Mouse (Mus musculus): ENCODE data around the gene Rem2. TPM values are rescaled to one million over a fixed set of nuclear protein-coding genes. Genes with fewer than 3 reads are reported as not detected.

Gene Rem2
- polyA plus RNA-seq, 1 experiment from 2014 or later = 4.3 TPM

DNA sequence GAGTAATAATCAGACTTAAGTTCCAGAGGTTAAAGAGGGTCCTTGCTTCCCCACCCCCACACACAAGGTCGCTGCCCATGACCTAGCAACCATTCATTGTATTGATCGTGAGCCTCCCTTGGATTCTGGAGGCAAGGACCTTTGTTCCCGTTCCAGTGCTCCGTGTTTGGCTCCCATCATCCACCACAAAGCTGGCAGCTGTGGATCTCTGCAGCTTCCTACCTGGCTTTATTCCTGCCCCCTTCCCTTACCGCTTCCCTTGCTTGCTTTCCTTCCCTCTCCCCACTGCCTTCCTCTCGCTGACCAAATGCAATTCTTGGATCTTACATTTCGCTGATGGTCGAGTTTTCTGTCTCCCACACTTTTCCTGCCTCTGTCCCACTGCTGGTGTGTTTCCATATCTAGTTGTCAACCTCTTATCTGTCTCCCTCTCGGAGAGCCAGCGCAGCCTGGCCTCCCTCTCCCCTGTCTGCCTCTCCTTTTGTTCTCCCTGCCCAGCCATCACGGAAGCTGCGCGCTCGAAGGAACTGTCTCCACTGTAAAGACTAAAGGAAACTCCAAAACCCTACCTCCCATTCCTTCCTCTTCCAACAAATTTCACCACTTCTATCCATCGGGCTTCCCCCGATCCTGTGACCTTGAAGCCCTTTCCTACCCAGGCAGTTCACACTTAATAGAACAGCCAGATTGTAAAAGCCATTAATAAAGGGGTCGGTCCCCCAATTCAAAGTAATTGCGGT is 45.3 kb upstream of the Rem2 start:
- H3K9me3 ChIP-seq (replicated peaks; ENCODE audit: low read length) = no peaks in the 10 kb centered on the region
- peak overlapping the region; percentile 70 for H3K4me2 ChIP-seq (ENCODE audit: low read length)
- H3K27me3 ChIP-seq (ENCODE audit: insufficient read depth, low read length) = no peaks in the 10 kb centered on the region
- no peak for TF ChIP-seq CTCF (IDR thresholded peaks at IDR 0.05; ENCODE audit: low read depth)
- peaks cover 27% of the 10 kb centered on the region for H3K4me1 ChIP-seq (replicated peaks; ENCODE audit: insufficient read depth, low read length)
- peak overlapping the region; percentile 89 for H3K4me3 ChIP-seq (replicated peaks; ENCODE audit: low read depth, low read length)
- ATAC-seq (replicated peaks; ENCODE audit: low FRiP score, low read depth) (no peak), DNase-seq (ENCODE audit: low spot score) (no peak)
- peak overlapping the region; percentile 97 for H3K27ac ChIP-seq
- H3K36me3 ChIP-seq (ENCODE audit: insufficient read depth, low read length) = 0 out of 2 replicates have a peak, but pooled peaks cover 6% of the 10 kb centered on the region
- peak overlapping the region; percentile 98 for H3K9ac ChIP-seq (ENCODE audit: low read depth, low read length)
- WGBS = 6% methylated on average over 18 of the region's 18 CpGs

- peaks cover 27% of the 10 kb centered on the region for H3K4me1 ChIP-seq (replicated peaks; ENCODE audit: insufficient read depth, low read length)
- peak; percentile 44; the same call in 1 of the 2 replicates for TF ChIP-seq CTCF (IDR thresholded peaks at IDR 0.05; ENCODE audit: low read depth)
- ATAC-seq (replicated peaks; ENCODE audit: low FRiP score, low read depth) = peak; percentile 25
- H3K9me3 ChIP-seq (replicated peaks; ENCODE audit: low read length) = no peaks in the 10 kb centered on the region
- H3K27ac ChIP-seq = peak within 1 kb of the TSS; percentile 97
- DNase-seq (ENCODE audit: low spot score) = peak; percentile 94
- peaks cover 8% of the 10 kb centered on the region; the same call in 1 of the 2 replicates for H3K36me3 ChIP-seq (ENCODE audit: insufficient read depth, low read length)
- peak within 1 kb of the TSS; percentile 70 for H3K4me2 ChIP-seq (ENCODE audit: low read length)
- peak within 1 kb of the TSS; percentile 89 for H3K4me3 ChIP-seq (replicated peaks; ENCODE audit: low read depth, low read length)
- peak within 1 kb of the TSS; percentile 98 for H3K9ac ChIP-seq (ENCODE audit: low read depth, low read length)
- WGBS = under 1% methylated on average over 40 of the region's 49 CpGs
- no peaks in the 10 kb centered on the region for H3K27me3 ChIP-seq (ENCODE audit: insufficient read depth, low read length)
Measured at GRCm38 (mm10) chr14:54431334-54432077, 44.4 kb upstream of the Rem2 start, which contains the start of gene Mmp14. Mmp14 (plus strand) TSS chr14:54431612.

DNA sequence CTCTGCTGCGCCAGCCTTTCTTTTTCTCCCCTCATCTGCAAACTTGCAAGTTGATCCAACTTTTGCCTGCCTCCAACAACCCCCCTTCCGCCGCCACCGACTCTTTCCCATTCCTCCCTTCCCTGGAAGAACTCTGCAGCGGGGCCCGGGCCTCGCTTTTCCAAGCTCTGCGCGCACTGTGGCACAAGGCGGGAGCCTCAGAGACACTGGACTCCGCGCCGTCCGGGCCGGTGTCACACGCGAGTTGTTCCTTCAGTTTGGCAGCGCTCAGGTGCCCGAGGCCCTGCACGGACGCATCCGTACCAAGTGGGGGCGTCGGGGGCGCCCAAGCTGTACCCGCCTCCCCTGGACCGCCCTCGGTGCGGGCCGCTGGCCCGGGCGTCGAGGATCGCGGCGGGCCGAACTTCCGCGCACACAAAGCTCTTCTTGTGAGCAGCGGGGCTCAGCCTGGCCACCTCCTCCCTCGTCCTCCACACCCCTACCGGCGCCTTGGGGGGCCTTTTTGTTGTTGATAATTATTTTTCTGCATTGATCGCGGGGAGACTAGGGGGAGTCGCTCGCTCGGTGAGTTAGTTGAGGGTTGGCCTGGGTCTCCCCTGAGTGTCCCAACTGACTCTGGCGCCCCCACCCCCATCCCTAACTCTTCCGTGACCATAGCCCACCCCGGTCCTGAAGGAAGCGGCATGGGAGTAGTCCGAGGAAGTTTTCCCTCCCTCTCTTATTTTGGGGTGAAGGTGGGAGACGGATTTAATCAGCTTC is 43.6 kb upstream of the Rem2 start:
- H3K9me3 ChIP-seq (replicated peaks; ENCODE audit: low read length) = no peaks in the 10 kb centered on the region
- peak overlapping the region; percentile 98 for H3K9ac ChIP-seq (ENCODE audit: low read depth, low read length)
- ATAC-seq (replicated peaks; ENCODE audit: low FRiP score, low read depth) = peak; percentile 52
- H3K27ac ChIP-seq = peak overlapping the region; percentile 97
- peak overlapping the region; percentile 89 for H3K4me3 ChIP-seq (replicated peaks; ENCODE audit: low read depth, low read length)
- no peaks in the 10 kb centered on the region for H3K27me3 ChIP-seq (ENCODE audit: insufficient read depth, low read length)
- H3K4me2 ChIP-seq (ENCODE audit: low read length) = peak overlapping the region; percentile 70
- H3K4me1 ChIP-seq (replicated peaks; ENCODE audit: insufficient read depth, low read length) = peaks cover 27% of the 10 kb centered on the region
- WGBS = 1% methylated on average over 53 of the region's 54 CpGs
- peaks cover 16% of the 10 kb centered on the region; the same call in 1 of the 2 replicates for H3K36me3 ChIP-seq (ENCODE audit: insufficient read depth, low read length)
- no peak for TF ChIP-seq CTCF (IDR thresholded peaks at IDR 0.05; ENCODE audit: low read depth)
- DNase-seq (ENCODE audit: low spot score) = no peak

DNA sequence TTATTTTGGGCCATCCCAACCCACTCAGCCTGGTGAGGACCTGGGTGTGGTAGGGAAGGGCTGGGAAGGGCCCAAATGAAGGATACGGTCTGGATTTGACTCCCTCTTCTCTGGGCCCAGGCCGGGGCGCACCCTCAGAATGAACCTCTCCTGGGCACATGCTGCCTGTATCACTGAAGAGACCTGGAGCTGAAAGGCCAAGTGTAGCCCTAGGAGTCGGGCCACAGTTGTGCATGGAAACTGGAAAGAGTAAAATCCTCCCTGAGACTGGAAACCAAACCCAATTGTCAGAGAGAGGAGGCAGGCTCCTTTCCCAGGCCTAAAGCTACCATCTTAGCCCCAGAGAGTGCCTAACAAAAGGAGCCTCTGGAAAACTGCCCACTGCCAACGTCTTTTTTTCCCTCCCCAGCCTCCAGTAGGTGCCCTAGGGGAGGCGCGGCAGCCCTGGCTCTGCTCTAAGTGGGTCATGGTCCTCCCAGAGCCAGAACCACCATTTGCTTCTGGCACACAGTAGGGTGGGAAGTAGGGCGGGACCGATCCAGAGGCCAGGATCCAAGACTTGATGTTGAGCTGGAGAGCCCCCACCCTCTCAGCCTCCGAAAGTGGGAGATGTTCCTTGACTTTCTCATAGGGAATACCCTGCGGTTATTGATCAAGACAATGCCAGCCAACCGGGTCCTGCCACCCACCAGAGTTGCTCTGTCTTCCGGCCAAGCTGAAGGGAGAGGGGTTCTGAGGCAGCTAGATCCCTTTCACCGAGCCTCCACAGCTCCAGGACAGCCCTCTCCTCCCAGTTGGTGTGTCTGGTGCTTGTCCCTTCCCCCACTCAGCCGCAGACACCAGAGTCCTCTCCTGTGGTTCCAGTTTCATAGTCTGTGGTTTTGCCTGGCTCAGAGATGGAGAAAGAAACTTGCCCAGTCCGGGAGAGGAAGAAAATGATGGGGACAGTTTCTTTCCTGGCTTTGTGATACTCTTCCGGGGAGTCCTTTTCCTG is 42.8 kb upstream of the Rem2 start:
- ATAC-seq (replicated peaks; ENCODE audit: low FRiP score, low read depth) (no peak), DNase-seq (ENCODE audit: low spot score) (peak; percentile 54)
- no peak for TF ChIP-seq CTCF (IDR thresholded peaks at IDR 0.05; ENCODE audit: low read depth)
- H3K27ac ChIP-seq = peak overlapping the region; percentile 97
- H3K27me3 ChIP-seq (ENCODE audit: insufficient read depth, low read length) = no peaks in the 10 kb centered on the region
- peak overlapping the region; percentile 70 for H3K4me2 ChIP-seq (ENCODE audit: low read length)
- H3K4me1 ChIP-seq (replicated peaks; ENCODE audit: insufficient read depth, low read length) = peaks cover 27% of the 10 kb centered on the region
- WGBS = 18% methylated on average over 17 of the region's 17 CpGs
- no peaks in the 10 kb centered on the region for H3K9me3 ChIP-seq (replicated peaks; ENCODE audit: low read length)
- peak overlapping the region; percentile 98 for H3K9ac ChIP-seq (ENCODE audit: low read depth, low read length)
- peaks cover 21% of the 10 kb centered on the region; the same call in 1 of the 2 replicates for H3K36me3 ChIP-seq (ENCODE audit: insufficient read depth, low read length)
- peak overlapping the region; percentile 89 for H3K4me3 ChIP-seq (replicated peaks; ENCODE audit: low read depth, low read length)

- Histone ChIP-seq H3K9me3 (replicated peaks; ENCODE audit: low read length) (no peaks in the 10 kb centered on the region), H3K27ac (peak overlapping the region; percentile 97; the same call in 1 of the 2 replicates), H3K36me3 (ENCODE audit: insufficient read depth, low read length) (peaks cover 30% of the 10 kb centered on the region; the same call in 1 of the 2 replicates), H3K9ac (ENCODE audit: low read depth, low read length) (peak overlapping the region; percentile 98), H3K4me2 (ENCODE audit: low read length) (peak overlapping the region; percentile 70), H3K27me3 (ENCODE audit: insufficient read depth, low read length) (no peaks in the 10 kb centered on the region), H3K4me1 (replicated peaks; ENCODE audit: insufficient read depth, low read length) (peaks cover 27% of the 10 kb centered on the region), H3K4me3 (replicated peaks; ENCODE audit: low read depth, low read length) (peak overlapping the region; percentile 89)
- TF ChIP-seq CTCF (IDR thresholded peaks at IDR 0.05; ENCODE audit: low read depth) = no peak
- peak; percentile 14 for ATAC-seq (replicated peaks; ENCODE audit: low FRiP score, low read depth)
- peak; percentile 56 for DNase-seq (ENCODE audit: low spot score)
- WGBS = 30% methylated on average over 12 of the region's 12 CpGs
Measured at GRCm38 (mm10) chr14:54433941-54434531, 41.9 kb upstream of the Rem2 start.
